Mouse (Mus musculus): ENCODE data around the gene Ubr3. TPM values are rescaled to one million over a fixed set of nuclear protein-coding genes. Genes with fewer than 3 reads are reported as not detected.

Gene Ubr3
- total RNA-seq, 1 experiment, result 64.3 TPM

GRCm38 (mm10) chr2:70069861-70070260 is 172.8 kb downstream of the Ubr3 start:
- in situ Hi-C loops (cut with MboI; ENCODE audit: low sequenced_read_pairs in 2 of 2, unreplicated experiment in 2 of 2), result no loop called here
- H3K9me3 ChIP-seq (ENCODE audit: control insufficient read depth, insufficient read depth, low read depth, low read length), result no peaks in the 10 kb centered on the region
- no peak for DNase-seq (ENCODE audit: low read depth, low spot score)

More at GRCm38 (mm10) chr2:70069861-70070260, 172.8 kb downstream of the Ubr3 start:
- no peaks in the 10 kb centered on the region for H3K36me3 ChIP-seq (ENCODE audit: control insufficient read depth, insufficient read depth, low read length, poor library complexity, severe bottlenecking)
- H3K4me3 ChIP-seq (ENCODE audit: insufficient read depth in 1 of 2, low read depth in 1 of 2, low read length in 2 of 2, poor library complexity in 1 of 2, severe bottlenecking in 1 of 2), result no peak overlapping the region
- no peak for TF ChIP-seq MAFK (IDR thresholded peaks at IDR 0.05; ENCODE audit: insufficient read depth, low read depth, low read length)
- no peak for TF ChIP-seq ZC3H11A (IDR thresholded peaks at IDR 0.05; ENCODE audit: borderline replicate concordance, low read depth, low read length)
- TF ChIP-seq HCFC1 (IDR thresholded peaks at IDR 0.05; ENCODE audit: borderline replicate concordance, insufficient read depth, low read length), result no peak
- no peak for TF ChIP-seq ZNF384 (IDR thresholded peaks at IDR 0.05; ENCODE audit: low read depth, low read length)
- no peak for TF ChIP-seq CHD2 (IDR thresholded peaks at IDR 0.05; ENCODE audit: low read depth, low read length)
- no peaks in the 10 kb centered on the region for H3K4me1 ChIP-seq (ENCODE audit: control insufficient read depth in 2 of 2, insufficient read depth in 2 of 2, low read length in 2 of 2, poor library complexity in 1 of 2)
- H3K27ac ChIP-seq (ENCODE audit: insufficient read depth, low read depth, low read length, poor library complexity, severe bottlenecking), result no peak overlapping the region
- no peak overlapping the region for H3K9ac ChIP-seq (ENCODE audit: insufficient read depth, low read depth, low read length, poor library complexity, severe bottlenecking)

Other genes with a start within 250 kb of the Ubr3 start
- gene Klhl41, start 227.1 kb upstream of the Ubr3 start, total RNA-seq (2012; rRNA removed), result 0.37 and 0.40 TPM in 2 replicates
- gene Fastkd1, start 183.7 kb upstream of the Ubr3 start, total RNA-seq (2012; rRNA removed), result 13.7 and 17.8 TPM in 2 replicates
- gene Ppig, start 174.7 kb upstream of the Ubr3 start, total RNA-seq (2012; rRNA removed), result 24.7 and 32.2 TPM in 2 replicates
- 0.98 and 1.1 TPM in 2 replicates for gene Ccdc173, start 107.7 kb upstream of the Ubr3 start, total RNA-seq (2012; rRNA removed)
- gene Phospho2, start 107.6 kb upstream of the Ubr3 start, total RNA-seq (2012; rRNA removed), result 8.0 and 9.6 TPM in 2 replicates
- gene Klhl23, start 75.3 kb upstream of the Ubr3 start, total RNA-seq (2012; rRNA removed), result 2.7 and 5.0 TPM in 2 replicates
- 118 and 191 TPM in 2 replicates for gene Ssb, start 35.7 kb upstream of the Ubr3 start, total RNA-seq (2012; rRNA removed)
- gene Mettl5, start 11.6 kb upstream of the Ubr3 start, total RNA-seq (2012; rRNA removed), result 31.6 and 43.0 TPM in 2 replicates
- 0.13 and 0.69 TPM in 2 replicates for gene Myo3b, start 141.9 kb downstream of the Ubr3 start, total RNA-seq (2012; rRNA removed)